Mouse (Mus musculus): ENCODE measurements around the gene Mki67. TPM values are rescaled to one million over a fixed set of nuclear protein-coding genes. Genes with fewer than 3 reads are reported as not detected.

The Mki67 gene
- polyA plus RNA-seq (2015; fragmentation: Nextera tagmentation; extraction: Ambion mirVana), result 77.6 and 85.7 TPM in 2 replicates

DNA sequence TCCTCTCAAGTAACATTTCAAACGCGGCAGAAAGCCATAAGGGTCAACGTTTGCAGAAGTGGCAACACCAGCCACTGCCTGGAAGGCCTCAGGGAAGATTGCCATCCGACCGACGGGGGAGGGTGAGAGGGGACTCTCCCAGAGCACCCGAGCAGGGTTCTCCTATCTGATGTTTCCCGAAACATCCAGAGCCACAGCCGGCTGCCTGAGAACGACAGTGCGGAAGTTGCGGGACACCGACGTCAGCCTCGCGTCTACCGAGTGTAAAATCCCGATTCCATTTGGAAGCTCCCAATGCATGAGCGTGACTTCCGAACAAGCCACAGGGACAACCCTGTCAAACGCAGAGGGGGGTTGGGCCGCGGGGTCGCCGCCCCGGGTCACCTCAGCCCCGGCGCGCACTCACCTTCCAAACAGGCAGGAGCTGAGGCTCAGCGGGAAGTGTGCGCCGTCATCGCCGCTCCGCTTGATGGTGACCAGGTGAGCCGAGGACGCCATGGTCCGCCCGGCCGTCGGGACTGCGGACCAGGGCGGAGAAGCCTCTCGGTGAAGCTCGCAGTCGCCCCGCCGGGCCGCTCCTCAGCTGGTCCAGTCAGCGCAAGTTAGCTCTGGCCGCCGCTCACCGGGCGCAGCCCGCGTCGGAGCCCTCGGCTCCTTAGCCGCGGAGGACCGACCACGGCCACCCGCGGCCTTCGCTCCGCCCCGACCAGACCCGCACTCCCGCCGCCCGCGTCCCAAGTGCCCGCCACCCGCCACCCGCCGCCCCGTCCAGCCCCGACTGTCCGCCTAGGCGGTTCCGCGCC, at the start of gene Mki67:
TSS of gene Mki67 (minus strand) at position 720 of the 803 bp plus-strand sequence.

Other genes with a start within 250 kb of the Mki67 start
- gene Clrn3, start 187.7 kb downstream of the Mki67 start, polyA plus RNA-seq (2015; fragmentation: Nextera tagmentation; extraction: Ambion mirVana), result not detected in 2 replicates
- gene Ptpre, start 178.9 kb downstream of the Mki67 start, polyA plus RNA-seq (2015; fragmentation: Nextera tagmentation; extraction: Ambion mirVana), result 13.6 and 17.4 TPM in 2 replicates